Mouse (Mus musculus) kidney, adult 2 months (tissue): ENCODE results near the gene Cypt1. TPM values are rescaled to one million over a fixed set of nuclear protein-coding genes. Genes with fewer than 3 reads are reported as not detected.
A peak's percentile ranks its signal among the peaks of the same experiment; 100 is the strongest.

Experiments used
- DNase-seq: peaks from one replicate; pipeline ENCODE4 v3.0.0; 2021
- H3K27ac ChIP-seq: fragments of 200-500 bp; 2 replicates; pipeline ENCODE4 v1.5.1; 2012; ENCODE audit warnings: low read depth, low read length, control low read depth, inconsistent platforms; ENCODE audit not compliant: insufficient read depth
- H3K27me3 ChIP-seq: fragments of 200-500 bp; replicated peaks from 2 replicates; pipeline ENCODE4 v1.6.1; 2012; ENCODE audit warnings: mild to moderate bottlenecking, moderate library complexity, low read length, inconsistent platforms; ENCODE audit not compliant: control insufficient read depth, insufficient read depth
- H3K36me3 ChIP-seq: fragments of 200-500 bp; 2 replicates; pipeline ENCODE4 v1.6.1; 2012; ENCODE audit warnings: mild to moderate bottlenecking, moderate library complexity, low read length, inconsistent platforms; ENCODE audit not compliant: control insufficient read depth, insufficient read depth
- H3K4me1 ChIP-seq: fragments of 200-500 bp; 2 replicates; pipeline ENCODE4 v1.6.1; 2011; ENCODE audit warnings: low read length; ENCODE audit not compliant: control insufficient read depth, insufficient read depth
- H3K4me3 ChIP-seq: fragments of 200-500 bp; 2 replicates; pipeline ENCODE4 v1.5.1; 2011; ENCODE audit warnings: mild to moderate bottlenecking, low read depth, low read length, control low read depth; ENCODE audit not compliant: insufficient read depth
- CTCF ChIP-seq: fragments of 200-500 bp; conservative IDR thresholded peaks from 2 replicates; pipeline ENCODE4 v1.5.1; 2011; ENCODE audit warnings: low read depth, mild to moderate bottlenecking, control low read depth, low read length, moderate library complexity, mixed read lengths; ENCODE audit not compliant: insufficient read depth, insufficient read length
- POLR2A ChIP-seq: fragments of 200-500 bp; IDR thresholded peaks from one replicate; pipeline ENCODE4 v1.6.1; 2011; ENCODE audit warnings: low read depth, low read length, control low read depth
- WGBS: fragments of 180-500 bp; shearing (Covaris S2); methylation state at CpG from one replicate; pipeline ENCODE4 v1.1.7; 2018; 5-methylcytosine and 5-hydroxymethylcytosine counted together
- polyA plus RNA-seq: library from polyadenylated mRNA; depleted of rRNA; stranded (reverse); fragments of >200 nt; gene quantifications from 2 replicates; pipeline ENCODE4 v1.2.3, GENCODE M21; 2012; rRNA removed

Gene Cypt1
- polyA plus RNA-seq: not detected in 2 replicates

DNA sequence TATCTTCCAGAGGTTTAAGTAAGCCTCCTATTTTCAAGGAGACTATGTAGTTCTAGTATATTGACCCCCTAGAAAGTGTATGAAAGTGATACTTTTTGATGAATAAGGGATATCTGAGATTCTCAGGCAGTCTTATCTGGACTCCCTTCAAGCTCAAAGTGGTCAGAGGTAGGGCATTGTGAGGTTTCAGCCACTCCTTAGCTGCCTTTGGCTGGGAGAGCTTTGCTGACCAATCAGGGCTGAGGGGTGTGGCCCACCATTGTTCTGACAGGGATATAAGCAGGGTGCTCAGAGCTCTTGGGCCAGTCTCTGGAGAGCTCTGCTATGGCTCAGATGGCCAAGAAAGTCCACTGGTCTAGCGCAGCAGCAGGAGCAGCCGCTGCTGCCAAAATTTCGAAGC is at the start of gene Cypt1:
Cypt1 (plus strand) TSS at position 301 of the 400 bp plus-strand sequence.
- Histone ChIP-seq H3K27me3 (no peaks in the 10 kb centered on the region), H3K27ac (no peak within 1 kb of the TSS), H3K36me3 (no peaks in the 10 kb centered on the region), H3K4me3 (no peak within 1 kb of the TSS), H3K4me1 (no peaks in the 10 kb centered on the region)
- WGBS: 93% methylated on average over 3 of the region's 3 CpGs
- TF ChIP-seq CTCF (no peak), POLR2A (no peak)
- DNase-seq: no peak

DNA sequence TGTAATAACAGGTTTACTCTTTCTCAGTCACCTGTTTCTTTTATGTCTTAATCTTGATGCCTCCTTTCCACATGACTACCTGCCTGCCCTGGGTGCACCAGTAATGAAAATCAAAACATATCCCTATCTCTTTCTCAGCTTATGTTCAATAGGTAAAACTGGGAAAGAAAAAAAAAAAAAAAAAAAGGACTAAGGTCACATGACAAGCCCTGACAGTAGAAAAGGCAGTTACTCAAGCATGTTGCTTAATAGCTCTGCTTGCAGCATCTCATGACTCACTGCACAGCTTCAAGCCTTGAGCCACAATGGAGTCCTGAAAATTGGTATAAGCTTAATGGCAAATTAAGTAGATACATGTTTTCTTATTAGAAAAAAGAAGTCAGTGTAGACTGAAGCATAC is 24.1 kb downstream of the Cypt1 start:
- Histone ChIP-seq H3K4me1 (no peaks in the 10 kb centered on the region), H3K36me3 (no peaks in the 10 kb centered on the region), H3K4me3 (no peak overlapping the region), H3K27ac (no peak overlapping the region), H3K27me3 (no peaks in the 10 kb centered on the region)
- no peak for TF ChIP-seq POLR2A
- TF ChIP-seq CTCF: no peak
- DNase-seq: no peak

DNA sequence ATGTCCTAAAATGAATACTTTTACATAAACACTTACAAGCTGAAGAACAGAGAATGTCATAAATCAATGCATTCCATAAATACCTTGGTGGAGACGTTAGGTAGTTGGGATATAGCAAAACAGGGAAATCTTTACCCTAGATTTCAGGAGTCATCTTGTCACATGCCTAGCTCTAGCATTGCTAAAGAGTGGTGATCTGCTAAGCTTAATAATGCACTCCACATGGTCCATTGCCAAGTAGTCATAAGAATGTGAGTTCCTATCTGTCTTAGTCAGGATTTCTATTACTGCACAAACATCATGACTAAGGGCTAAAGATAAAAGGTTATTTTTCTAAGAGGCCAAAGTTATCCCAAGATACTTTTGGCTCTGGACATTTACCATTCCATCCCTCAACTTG is 34.4 kb downstream of the Cypt1 start:
- DNase-seq: peak; percentile 19
- TF ChIP-seq POLR2A (no peak), CTCF (no peak)
- no peak overlapping the region for H3K4me3 ChIP-seq
- H3K4me1 ChIP-seq: no peaks in the 10 kb centered on the region
- no peaks in the 10 kb centered on the region for H3K36me3 ChIP-seq
- no peaks in the 10 kb centered on the region for H3K27me3 ChIP-seq
- WGBS: 7% methylated on average over 1 of the region's 1 CpGs
- no peak overlapping the region for H3K27ac ChIP-seq

DNA sequence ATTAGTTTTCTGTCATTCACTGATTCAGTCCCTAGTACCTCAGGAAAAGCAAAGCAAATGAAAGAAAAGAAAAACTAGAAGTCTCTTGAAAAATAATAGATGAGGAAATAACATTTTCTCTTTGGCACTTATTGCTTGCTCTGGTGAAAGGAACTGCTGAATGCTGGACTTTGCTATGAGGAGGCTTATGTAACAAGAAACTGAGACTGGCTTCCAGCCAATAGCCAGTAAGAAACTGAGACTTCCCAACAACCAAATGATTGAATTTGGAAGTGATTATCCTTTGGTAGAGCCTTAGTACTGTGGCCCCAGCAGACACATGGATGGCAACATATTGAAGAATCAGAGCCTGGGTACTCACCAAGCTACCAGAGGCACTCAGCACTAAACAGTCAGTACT is 35.8 kb downstream of the Cypt1 start:
- Histone ChIP-seq H3K4me3 (no peak overlapping the region), H3K27me3 (no peaks in the 10 kb centered on the region), H3K4me1 (no peaks in the 10 kb centered on the region), H3K36me3 (no peaks in the 10 kb centered on the region), H3K27ac (no peak overlapping the region)
- TF ChIP-seq CTCF (no peak), POLR2A (no peak)
- peak; percentile 65 for DNase-seq

Other genes starting within 250 kb of the Cypt1 start
- gene Maoa, start 96.8 kb downstream of the Cypt1 start, polyA plus RNA-seq: 3.5 and 5.0 TPM in 2 replicates